Mouse (Mus musculus): Measurements from ENCODE around the gene Pnlip. TPM values are rescaled to one million over a fixed set of nuclear protein-coding genes. Genes with fewer than 3 reads are reported as not detected.

The Pnlip gene
- total RNA-seq (2021): not detected
- long read RNA-seq, experiment 1: 0 reads
- long read RNA-seq, experiment 2: 0 reads

GRCm38 (mm10) chr19:58652198-58652597 lies at the start of gene Pnlip:
Gene Pnlip, plus strand, starts transcription at chr19:58652498.
- Histone ChIP-seq H3K4me3 (no peak within 1 kb of the TSS), H3K27ac (no peak within 1 kb of the TSS)
- TF ChIP-seq CTCF (IDR thresholded peaks at IDR 0.05): no peak
- DNase-seq: no peak
- intact Hi-C loops (cut with DNase I): no loop called here

- H3K27ac ChIP-seq: no peak overlapping the region
- no peak for TF ChIP-seq CTCF (IDR thresholded peaks at IDR 0.05)
- DNase-seq: no peak
- H3K4me3 ChIP-seq: no peak overlapping the region
- intact Hi-C loops (cut with DNase I): no loop called here
Observed at GRCm38 (mm10) chr19:58609716-58610115, 42.6 kb upstream of the Pnlip start.

GRCm38 (mm10) chr19:58612745-58613144 lies 39.6 kb upstream of the Pnlip start:
- Histone ChIP-seq H3K27ac (no peak overlapping the region), H3K4me3 (no peak overlapping the region)
- intact Hi-C loops (cut with DNase I): no loop called here
- no peak for DNase-seq
- no peak for TF ChIP-seq CTCF (IDR thresholded peaks at IDR 0.05)

- intact Hi-C loops (cut with DNase I): no loop called here
- no peak for TF ChIP-seq CTCF (IDR thresholded peaks at IDR 0.05)
- H3K27ac ChIP-seq: no peak overlapping the region
- DNase-seq: no peak
- no peak overlapping the region for H3K4me3 ChIP-seq
Observed at GRCm38 (mm10) chr19:58616606-58617005, 35.7 kb upstream of the Pnlip start.

GRCm38 (mm10) chr19:58620661-58621060 lies 31.6 kb upstream of the Pnlip start:
- Histone ChIP-seq H3K27ac (no peak overlapping the region), H3K4me3 (no peak overlapping the region)
- TF ChIP-seq CTCF (IDR thresholded peaks at IDR 0.05): no peak
- DNase-seq: no peak
- intact Hi-C loops (cut with DNase I): loop anchor here (10.0 kb wide), 1 partner anchor 966 kb away; no protein-coding TSS in a partner anchor

- intact Hi-C loops (cut with DNase I): loop anchor here (10.0 kb wide), 1 partner anchor 967 kb away; no protein-coding TSS in a partner anchor
- no peak for DNase-seq
- TF ChIP-seq CTCF (IDR thresholded peaks at IDR 0.05): no peak
Observed at GRCm38 (mm10) chr19:58621646-58622045, 30.7 kb upstream of the Pnlip start.

GRCm38 (mm10) chr19:58624799-58625198 lies 27.5 kb upstream of the Pnlip start:
- intact Hi-C loops (cut with DNase I): loop anchor here (10.0 kb wide), 1 partner anchor 970 kb away; no protein-coding TSS in a partner anchor
- Histone ChIP-seq H3K27ac (no peak overlapping the region), H3K4me3 (no peak overlapping the region)
- no peak for DNase-seq
- TF ChIP-seq CTCF (IDR thresholded peaks at IDR 0.05): no peak

More at GRCm38 (mm10) chr19:58621646-58622045, 30.7 kb upstream of the Pnlip start:
- Histone ChIP-seq H3K4me3 (no peak overlapping the region), H3K27ac (no peak overlapping the region)

GRCm38 (mm10) chr19:58625254-58625947 lies 26.9 kb upstream of the Pnlip start:
- no peak for DNase-seq

GRCm38 (mm10) chr19:58627406-58628337 lies 24.6 kb upstream of the Pnlip start:
- DNase-seq: no peak
- H3K4me3 ChIP-seq: no peak overlapping the region
- TF ChIP-seq CTCF (IDR thresholded peaks at IDR 0.05): peak; percentile 68
- H3K27ac ChIP-seq: no peak overlapping the region
- intact Hi-C loops (cut with DNase I): loop anchor here (10.0 kb wide), 1 partner anchor 973 kb away; no protein-coding TSS in a partner anchor

More at GRCm38 (mm10) chr19:58625254-58625947, 26.9 kb upstream of the Pnlip start:
- intact Hi-C loops (cut with DNase I): loop anchor here (10.0 kb wide), 1 partner anchor 971 kb away; no protein-coding TSS in a partner anchor
- Histone ChIP-seq H3K27ac (no peak overlapping the region), H3K4me3 (no peak overlapping the region)
- no peak for TF ChIP-seq CTCF (IDR thresholded peaks at IDR 0.05)

GRCm38 (mm10) chr19:58629351-58629773 lies 22.9 kb upstream of the Pnlip start:
- intact Hi-C loops (cut with DNase I): loop anchor here (10.0 kb wide), 1 partner anchor 975 kb away; no protein-coding TSS in a partner anchor

GRCm38 (mm10) chr19:58650036-58650435 lies 2.3 kb upstream of the Pnlip start:
- no peak overlapping the region for H3K4me3 ChIP-seq
- intact Hi-C loops (cut with DNase I): no loop called here
- DNase-seq: no peak
- TF ChIP-seq CTCF (IDR thresholded peaks at IDR 0.05): no peak
- no peak overlapping the region for H3K27ac ChIP-seq

More at GRCm38 (mm10) chr19:58629351-58629773, 22.9 kb upstream of the Pnlip start:
- DNase-seq: no peak
- TF ChIP-seq CTCF (IDR thresholded peaks at IDR 0.05): no peak
- Histone ChIP-seq H3K27ac (no peak overlapping the region), H3K4me3 (no peak overlapping the region)

GRCm38 (mm10) chr19:58662098-58662497 lies 9.8 kb downstream of the Pnlip start:
- no peak overlapping the region for H3K27ac ChIP-seq
- DNase-seq: no peak
- H3K4me3 ChIP-seq: no peak overlapping the region
- TF ChIP-seq CTCF (IDR thresholded peaks at IDR 0.05): no peak; the same call in 1 of the 2 replicates
- intact Hi-C loops (cut with DNase I): no loop called here

Measured in gastrocnemius, adult 2 months (tissue).